ENCODE assay signal across 22 mouse cellular contexts in genomic region chr4:110161600-110161999, GRCm38 (mm10).
DNase-seq lines count a peak whose midpoint lies in the region; ATAC-seq and TF ChIP-seq lines count a peak whose summit lies in the region.
"Had no signal": no experiment of that assay in that cellular context is flagged by ENCODE, and none has a peak within 500 bp of the region (broad histone marks: within the 10 kb centered on the region; RNA-seq: fewer than 3 reads in every experiment).

No protein-coding gene starts in this region.

- H3K9me3 ChIP-seq in heart, embryonic 11.5 days (replicated peaks; ENCODE audit: control insufficient read depth, low read length): no peaks in the 10 kb centered on the region
- no peaks in the 10 kb centered on the region for H3K9me3 ChIP-seq in kidney, postnatal 0 days (replicated peaks; ENCODE audit: low read length)
- H3K9me3 ChIP-seq in kidney, embryonic 14.5 days (ENCODE audit: control insufficient read depth, low read length): no peaks in the 10 kb centered on the region
- H3K9me3 ChIP-seq: embryonic facial prominence, embryonic 13.5 days; embryonic facial prominence, embryonic 15.5 days; forebrain, embryonic 10.5 days; forebrain, embryonic 12.5 days had no signal

- ATAC-seq in heart, embryonic 11.5 days (replicated peaks; ENCODE audit: insufficient number of reproducible peaks, low FRiP score, low TSS enrichment): peak; percentile 74
- ATAC-seq in kidney, postnatal 0 days (replicated peaks; ENCODE audit: low FRiP score, low read depth): no peak
- no peak for ATAC-seq in kidney, embryonic 14.5 days (ENCODE audit: low FRiP score, low TSS enrichment)
- ATAC-seq: forebrain, embryonic 14.5 days; forebrain, embryonic 16.5 days had no signal

- no peak overlapping the region for H3K4me3 ChIP-seq in heart, embryonic 11.5 days (ENCODE audit: low read depth, low read length)
- no peak overlapping the region for H3K4me3 ChIP-seq in kidney, postnatal 0 days (replicated peaks; ENCODE audit: low read depth, low read length)
- H3K4me3 ChIP-seq in kidney, embryonic 14.5 days (ENCODE audit: low read length): no peak overlapping the region
- H3K4me3 ChIP-seq: embryonic facial prominence, embryonic 13.5 days; embryonic facial prominence, embryonic 15.5 days; erythroblast, embryonic 14.5 days; forebrain, embryonic 10.5 days; forebrain, embryonic 12.5 days had no signal

- H3K27ac ChIP-seq in heart, embryonic 11.5 days (ENCODE audit: low read depth, low read length): no peak overlapping the region
- H3K27ac ChIP-seq in kidney, postnatal 0 days: no peak overlapping the region
- no peak overlapping the region for H3K27ac ChIP-seq in kidney, embryonic 14.5 days (ENCODE audit: low read depth, low read length)
- H3K27ac ChIP-seq: embryonic facial prominence, embryonic 13.5 days; embryonic facial prominence, embryonic 15.5 days; forebrain, embryonic 10.5 days; forebrain, embryonic 12.5 days had no signal

- no peaks in the 10 kb centered on the region for H3K36me3 ChIP-seq in heart, embryonic 11.5 days (ENCODE audit: control insufficient read depth, insufficient read depth, low read length)
- no peaks in the 10 kb centered on the region for H3K36me3 ChIP-seq in kidney, postnatal 0 days (ENCODE audit: insufficient read depth, low read length)
- no peaks in the 10 kb centered on the region for H3K36me3 ChIP-seq in kidney, embryonic 14.5 days (ENCODE audit: control insufficient read depth, insufficient read depth, low read length)
- H3K36me3 ChIP-seq: embryonic facial prominence, embryonic 13.5 days; embryonic facial prominence, embryonic 15.5 days; forebrain, embryonic 10.5 days; forebrain, embryonic 12.5 days had no signal

- H3K27me3 ChIP-seq in heart, embryonic 11.5 days (ENCODE audit: control insufficient read depth, insufficient read depth, low read length): no peaks in the 10 kb centered on the region
- H3K27me3 ChIP-seq in kidney, postnatal 0 days (ENCODE audit: insufficient read depth, low read length): no peaks in the 10 kb centered on the region
- no peaks in the 10 kb centered on the region for H3K27me3 ChIP-seq in kidney, embryonic 14.5 days (ENCODE audit: control insufficient read depth, insufficient read depth, low read length)
- H3K27me3 ChIP-seq: embryonic facial prominence, embryonic 13.5 days; embryonic facial prominence, embryonic 15.5 days; forebrain, embryonic 12.5 days had no signal

- H3K9ac ChIP-seq in heart, embryonic 11.5 days (ENCODE audit: low read depth, low read length): no peak overlapping the region
- no peak overlapping the region for H3K9ac ChIP-seq in kidney, postnatal 0 days (ENCODE audit: low read depth, low read length)
- H3K9ac ChIP-seq in kidney, embryonic 14.5 days (ENCODE audit: low read depth, low read length): no peak overlapping the region
- H3K9ac ChIP-seq: embryonic facial prominence, embryonic 13.5 days; embryonic facial prominence, embryonic 15.5 days; forebrain, embryonic 12.5 days had no signal

- H3K4me2 ChIP-seq in heart, embryonic 11.5 days: no peak overlapping the region
- H3K4me2 ChIP-seq in kidney, postnatal 0 days (ENCODE audit: low read length): no peak overlapping the region
- H3K4me2 ChIP-seq in kidney, embryonic 14.5 days (replicated peaks; ENCODE audit: low read depth, low read length): no peak overlapping the region
- H3K4me2 ChIP-seq: embryonic facial prominence, embryonic 13.5 days; embryonic facial prominence, embryonic 15.5 days; forebrain, embryonic 12.5 days had no signal

- WGBS in heart, embryonic 11.5 days (ENCODE audit: insufficient replicate concordance): 54% methylated on average over 3 of the region's 3 CpGs
- WGBS in kidney, postnatal 0 days: 57% methylated on average over 3 of the region's 3 CpGs
- WGBS in kidney, embryonic 14.5 days: 53% methylated on average over 3 of the region's 3 CpGs

- H3K4me1 ChIP-seq in heart, embryonic 11.5 days (ENCODE audit: control insufficient read depth, insufficient read depth, low read length): 0 out of 2 replicates have a peak, but pooled peaks cover 2% of the 10 kb centered on the region
- no peaks in the 10 kb centered on the region for H3K4me1 ChIP-seq in kidney, postnatal 0 days (replicated peaks; ENCODE audit: insufficient read depth, low read length)
- no peaks in the 10 kb centered on the region for H3K4me1 ChIP-seq in kidney, embryonic 14.5 days (ENCODE audit: control insufficient read depth, insufficient read depth, low read length)
- H3K4me1 ChIP-seq: embryonic facial prominence, embryonic 13.5 days; embryonic facial prominence, embryonic 15.5 days had no signal

- no peak for TF ChIP-seq CTCF in kidney, postnatal 0 days (IDR thresholded peaks at IDR 0.05; ENCODE audit: low read depth)

- no peak for DNase-seq in heart, postnatal 4 days
- DNase-seq in kidney, postnatal 0 days (ENCODE audit: low spot score): peak; percentile 3
- DNase-seq in 3T3-L1 (ENCODE audit: low read depth, low spot score): peak; percentile 39
- DNase-seq: adrenal gland, adult 2 months; adrenal gland, postnatal 10 days; adrenal gland, postnatal 25 days; cerebellum, adult 11 months; cerebellum, adult 18-20 months; cerebellum, adult 8-10 months; cerebellum, adult 9-11 months; cerebellum, postnatal 14 days; cerebellum, postnatal 36 days; embryo, embryonic 11 days had no signal
